Mouse (Mus musculus): ENCODE measurements around the gene Traf5. TPM values are rescaled to one million over a fixed set of nuclear protein-coding genes. Genes with fewer than 3 reads are reported as not detected.

Gene Traf5
- total and polyA plus RNA-seq, 2 experiments from 2014 or later = 1.6 to 2.0 TPM

- Histone ChIP-seq H3K9ac (replicated peaks; ENCODE audit: low read length, poor library complexity, severe bottlenecking) (no peak overlapping the region), H3K27ac (ENCODE audit: low read depth, low read length) (no peak overlapping the region), H3K27me3 (ENCODE audit: insufficient read depth, low read length) (peaks cover 15% of the 10 kb centered on the region), H3K9me3 (ENCODE audit: low read length) (no peaks in the 10 kb centered on the region), H3K36me3 (ENCODE audit: insufficient read depth, low read length) (no peaks in the 10 kb centered on the region), H3K4me1 (ENCODE audit: insufficient read depth, low read length) (no peaks in the 10 kb centered on the region), H3K4me2 (ENCODE audit: low read depth, low read length, poor library complexity, severe bottlenecking) (no peak overlapping the region), H3K4me3 (ENCODE audit: low read depth, low read length) (no peak overlapping the region)
- no peak for DNase-seq (ENCODE audit: low spot score)
- TF ChIP-seq CTCF (IDR thresholded peaks at IDR 0.05) = no peak
- ATAC-seq (ENCODE audit: low FRiP score) = no peak
- WGBS = 88% methylated on average over 3 of the region's 3 CpGs
Measured at GRCm38 (mm10) chr1:192090281-192090680, 2.1 kb downstream of the Traf5 start.

- TF ChIP-seq CTCF (IDR thresholded peaks at IDR 0.05) = no peak
- DNase-seq (ENCODE audit: low spot score) (no peak), ATAC-seq (ENCODE audit: low FRiP score) (no peak)
- H3K9ac ChIP-seq (replicated peaks; ENCODE audit: low read length, poor library complexity, severe bottlenecking) = no peak overlapping the region
- no peak overlapping the region for H3K27ac ChIP-seq (ENCODE audit: low read depth, low read length)
- WGBS = 66% methylated on average over 9 of the region's 9 CpGs
- H3K4me1 ChIP-seq (ENCODE audit: insufficient read depth, low read length) = no peaks in the 10 kb centered on the region
- no peaks in the 10 kb centered on the region for H3K36me3 ChIP-seq (ENCODE audit: insufficient read depth, low read length)
- H3K4me2 ChIP-seq (ENCODE audit: low read depth, low read length, poor library complexity, severe bottlenecking) = no peak overlapping the region
- no peaks in the 10 kb centered on the region for H3K9me3 ChIP-seq (ENCODE audit: low read length)
- no peak overlapping the region for H3K4me3 ChIP-seq (ENCODE audit: low read depth, low read length)
- peaks cover 15% of the 10 kb centered on the region for H3K27me3 ChIP-seq (ENCODE audit: insufficient read depth, low read length)
Measured at GRCm38 (mm10) chr1:192089208-192090166, 2.9 kb downstream of the Traf5 start.

GRCm38 (mm10) chr1:192088011-192088410 lies 4.3 kb downstream of the Traf5 start:
- ATAC-seq (ENCODE audit: low FRiP score) = no peak
- Histone ChIP-seq H3K27ac (ENCODE audit: low read depth, low read length) (no peak overlapping the region), H3K27me3 (ENCODE audit: insufficient read depth, low read length) (peaks cover 15% of the 10 kb centered on the region), H3K9me3 (ENCODE audit: low read length) (no peaks in the 10 kb centered on the region), H3K4me2 (ENCODE audit: low read depth, low read length, poor library complexity, severe bottlenecking) (no peak overlapping the region), H3K4me1 (ENCODE audit: insufficient read depth, low read length) (no peaks in the 10 kb centered on the region), H3K4me3 (ENCODE audit: low read depth, low read length) (no peak overlapping the region), H3K9ac (replicated peaks; ENCODE audit: low read length, poor library complexity, severe bottlenecking) (no peak overlapping the region), H3K36me3 (ENCODE audit: insufficient read depth, low read length) (no peaks in the 10 kb centered on the region)
- no peak for TF ChIP-seq CTCF (IDR thresholded peaks at IDR 0.05)
- DNase-seq (ENCODE audit: low spot score) = no peak
- 78% methylated on average over 4 of the region's 4 CpGs for WGBS

GRCm38 (mm10) chr1:192087098-192087497 lies 5.3 kb downstream of the Traf5 start:
- H3K9ac ChIP-seq (replicated peaks; ENCODE audit: low read length, poor library complexity, severe bottlenecking) = no peak overlapping the region
- peaks cover 15% of the 10 kb centered on the region for H3K27me3 ChIP-seq (ENCODE audit: insufficient read depth, low read length)
- H3K4me1 ChIP-seq (ENCODE audit: insufficient read depth, low read length) = no peaks in the 10 kb centered on the region
- H3K4me3 ChIP-seq (ENCODE audit: low read depth, low read length) = no peak overlapping the region
- H3K4me2 ChIP-seq (ENCODE audit: low read depth, low read length, poor library complexity, severe bottlenecking) = no peak overlapping the region
- DNase-seq (ENCODE audit: low spot score) (no peak), ATAC-seq (ENCODE audit: low FRiP score) (no peak)
- 82% methylated on average over 4 of the region's 4 CpGs for WGBS
- no peak overlapping the region for H3K27ac ChIP-seq (ENCODE audit: low read depth, low read length)
- no peaks in the 10 kb centered on the region for H3K9me3 ChIP-seq (ENCODE audit: low read length)
- no peak for TF ChIP-seq CTCF (IDR thresholded peaks at IDR 0.05)
- no peaks in the 10 kb centered on the region for H3K36me3 ChIP-seq (ENCODE audit: insufficient read depth, low read length)

- WGBS = 85% methylated on average over 12 of the region's 12 CpGs
- DNase-seq (ENCODE audit: low spot score) (no peak), ATAC-seq (ENCODE audit: low FRiP score) (no peak)
- H3K4me2 ChIP-seq (ENCODE audit: low read depth, low read length, poor library complexity, severe bottlenecking) = no peak overlapping the region
- peaks cover 15% of the 10 kb centered on the region for H3K27me3 ChIP-seq (ENCODE audit: insufficient read depth, low read length)
- no peak for TF ChIP-seq CTCF (IDR thresholded peaks at IDR 0.05)
- no peak overlapping the region for H3K9ac ChIP-seq (replicated peaks; ENCODE audit: low read length, poor library complexity, severe bottlenecking)
- H3K9me3 ChIP-seq (ENCODE audit: low read length) = no peaks in the 10 kb centered on the region
- H3K4me1 ChIP-seq (ENCODE audit: insufficient read depth, low read length) = no peaks in the 10 kb centered on the region
- H3K27ac ChIP-seq (ENCODE audit: low read depth, low read length) = no peak overlapping the region
- H3K4me3 ChIP-seq (ENCODE audit: low read depth, low read length) = no peak overlapping the region
- no peaks in the 10 kb centered on the region for H3K36me3 ChIP-seq (ENCODE audit: insufficient read depth, low read length)
Measured at GRCm38 (mm10) chr1:192086279-192087037, 5.9 kb downstream of the Traf5 start.

GRCm38 (mm10) chr1:192085218-192085617 lies 7.1 kb downstream of the Traf5 start:
- Histone ChIP-seq H3K4me3 (ENCODE audit: low read depth, low read length) (no peak overlapping the region), H3K27ac (ENCODE audit: low read depth, low read length) (no peak overlapping the region), H3K9me3 (ENCODE audit: low read length) (no peaks in the 10 kb centered on the region), H3K4me1 (ENCODE audit: insufficient read depth, low read length) (no peaks in the 10 kb centered on the region), H3K9ac (replicated peaks; ENCODE audit: low read length, poor library complexity, severe bottlenecking) (no peak overlapping the region), H3K27me3 (ENCODE audit: insufficient read depth, low read length) (peaks cover 3% of the 10 kb centered on the region; the same call in 1 of the 2 replicates), H3K36me3 (ENCODE audit: insufficient read depth, low read length) (no peaks in the 10 kb centered on the region), H3K4me2 (ENCODE audit: low read depth, low read length, poor library complexity, severe bottlenecking) (no peak overlapping the region)
- WGBS = 95% methylated on average over 10 of the region's 10 CpGs
- ATAC-seq (ENCODE audit: low FRiP score) (no peak), DNase-seq (ENCODE audit: low spot score) (no peak)
- TF ChIP-seq CTCF (IDR thresholded peaks at IDR 0.05) = no peak
